8 mouse cellular contexts compared by ENCODE assay signal in genomic region chr9:44732921-44733530, GRCm38 (mm10). TPM values are rescaled to one million over a fixed set of nuclear protein-coding genes. Genes with fewer than 3 reads are reported as not detected.
DNase-seq lines count a peak whose midpoint lies in the region; ATAC-seq and TF ChIP-seq lines count a peak whose summit lies in the region.

No protein-coding gene starts in this region.

- H3K36me3 ChIP-seq in kidney, adult 2 months (ENCODE audit: control insufficient read depth, insufficient read depth, low read length), result no peaks in the 10 kb centered on the region
- H3K36me3 ChIP-seq in forebrain, embryonic 14.5 days (ENCODE audit: control insufficient read depth, insufficient read depth, low read length), result no peaks in the 10 kb centered on the region
- H3K36me3 ChIP-seq in intestine, embryonic 16.5 days (ENCODE audit: control insufficient read depth, insufficient read depth, low read length), result no peaks in the 10 kb centered on the region
- no peaks in the 10 kb centered on the region for H3K36me3 ChIP-seq in midbrain, embryonic 10.5 days

- H3K4me1 ChIP-seq in kidney, adult 2 months (ENCODE audit: control insufficient read depth, insufficient read depth, low read length), result peaks cover 19% of the 10 kb centered on the region
- peaks cover 15% of the 10 kb centered on the region for H3K4me1 ChIP-seq in forebrain, embryonic 14.5 days (ENCODE audit: control insufficient read depth, insufficient read depth, low read length)
- H3K4me1 ChIP-seq in intestine, embryonic 16.5 days (ENCODE audit: control insufficient read depth, insufficient read depth, low read length), result peaks cover 22% of the 10 kb centered on the region
- peaks cover 42% of the 10 kb centered on the region for H3K4me1 ChIP-seq in midbrain, embryonic 10.5 days

- DNase-seq in kidney, adult 2 months, result peak; percentile 62
- DNase-seq in kidney, adult 9 months, result no peak
- no peak for DNase-seq in forebrain, embryonic 14.5 days (ENCODE audit: low spot score)
- DNase-seq in midbrain, embryonic 10.5 days (ENCODE audit: low spot score), result no peak
- no peak for DNase-seq in right cerebral cortex, postnatal 10 days (ENCODE audit: low spot score in 2 of 2)
- no peak for DNase-seq in layer of hippocampus, postnatal 25 days (ENCODE audit: extremely low spot score in 1 of 2, low spot score in 1 of 2)
- no peak for DNase-seq in right cerebral cortex, adult 2 months (ENCODE audit: low spot score in 2 of 2)

- no peak for TF ChIP-seq CTCF in kidney, adult 2 months (conservative IDR thresholded peaks at IDR 0.05; ENCODE audit: insufficient read depth, insufficient read length, low read depth, low read length)

- WGBS in kidney, adult 2 months, result 69% methylated on average over 12 of the region's 12 CpGs
- WGBS in forebrain, embryonic 14.5 days, result 56% methylated on average over 12 of the region's 12 CpGs
- 70% methylated on average over 12 of the region's 12 CpGs for WGBS in intestine, embryonic 16.5 days
- WGBS in midbrain, embryonic 10.5 days, result 54% methylated on average over 12 of the region's 12 CpGs

- peak overlapping the region; percentile 29 for H3K27ac ChIP-seq in kidney, adult 2 months (ENCODE audit: insufficient read depth, low read depth, low read length)
- H3K27ac ChIP-seq in forebrain, embryonic 14.5 days (ENCODE audit: low read depth, low read length), result 0 out of 2 replicates have a peak overlapping the region, but pooled peaks have one; percentile 7
- H3K27ac ChIP-seq in intestine, embryonic 16.5 days (ENCODE audit: low read length), result peak overlapping the region; percentile 59
- H3K27ac ChIP-seq in midbrain, embryonic 10.5 days (replicated peaks), result peak overlapping the region; percentile 84

- H3K9ac ChIP-seq in forebrain, embryonic 14.5 days (ENCODE audit: low read length), result peak overlapping the region; percentile 71
- H3K9ac ChIP-seq in intestine, embryonic 16.5 days (ENCODE audit: low read depth, low read length), result peak overlapping the region; percentile 73

- ATAC-seq in forebrain, embryonic 14.5 days, result no peak
- ATAC-seq in intestine, embryonic 16.5 days, result no peak

- peak overlapping the region; percentile 76; the same call in 1 of the 2 replicates for H3K4me3 ChIP-seq in kidney, adult 2 months (ENCODE audit: insufficient read depth, low read depth, low read length)
- H3K4me3 ChIP-seq in forebrain, embryonic 14.5 days (ENCODE audit: low read depth, low read length), result 0 out of 2 replicates have a peak overlapping the region, but pooled peaks have one; percentile 55
- peak overlapping the region; percentile 64 for H3K4me3 ChIP-seq in intestine, embryonic 16.5 days (ENCODE audit: low read length)
- peak overlapping the region; percentile 82 for H3K4me3 ChIP-seq in midbrain, embryonic 10.5 days

- no peak for TF ChIP-seq POLR2A in kidney, adult 2 months (IDR thresholded peaks at IDR 0.05; ENCODE audit: low read depth, low read length)

- H3K4me2 ChIP-seq in forebrain, embryonic 14.5 days (ENCODE audit: low read length), result peak overlapping the region; percentile 99
- peak overlapping the region; percentile 95 for H3K4me2 ChIP-seq in intestine, embryonic 16.5 days (ENCODE audit: low read depth, low read length)

- no peaks in the 10 kb centered on the region for H3K9me3 ChIP-seq in forebrain, embryonic 14.5 days (replicated peaks; ENCODE audit: control insufficient read depth, low read length)
- 0 out of 2 replicates have a peak, but pooled peaks cover 3% of the 10 kb centered on the region for H3K9me3 ChIP-seq in intestine, embryonic 16.5 days (ENCODE audit: control insufficient read depth, low read length)
- H3K9me3 ChIP-seq in midbrain, embryonic 10.5 days (replicated peaks), result no peaks in the 10 kb centered on the region

- H3K27me3 ChIP-seq in kidney, adult 2 months (replicated peaks; ENCODE audit: control insufficient read depth, insufficient read depth, low read length), result no peaks in the 10 kb centered on the region
- H3K27me3 ChIP-seq in forebrain, embryonic 14.5 days (replicated peaks; ENCODE audit: control insufficient read depth, insufficient read depth, low read length), result no peaks in the 10 kb centered on the region; the same call in 1 of the 2 replicates
- H3K27me3 ChIP-seq in intestine, embryonic 16.5 days (replicated peaks; ENCODE audit: control insufficient read depth, insufficient read depth, low read length), result peaks cover 10% of the 10 kb centered on the region; the same call in 1 of the 2 replicates
- peaks cover 40% of the 10 kb centered on the region for H3K27me3 ChIP-seq in midbrain, embryonic 10.5 days (ENCODE audit: low read depth, poor library complexity, severe bottlenecking)

RNA-seq across cellular contexts. Expression of gene Phldb1, which starts 2.0 kb away (rescaled TPM):
- polyA plus RNA-seq in kidney, adult 2 months (2012; rRNA removed), result 37.6 and 46.4 TPM in 2 replicates
- polyA plus RNA-seq in forebrain, embryonic 14.5 days (2014; fragmentation: Nextera tagmentation; extraction: Ambion mirVana), result 29.5 and 42.9 TPM in 2 replicates
- polyA plus RNA-seq in intestine, embryonic 16.5 days (2015; fragmentation: Nextera tagmentation; extraction: Ambion mirVana), result 12.9 and 14.4 TPM in 2 replicates
- 40.8 and 49.1 TPM in 2 replicates for polyA plus RNA-seq in midbrain, embryonic 10.5 days (2016; fragmentation: Nextera tagmentation; extraction: Ambion mirVana)
- 100 to 1,000 TPM in 1 of 2 experiments, 10 to 100 TPM in 1; 88.6 to 106 TPM for total RNA-seq in layer of hippocampus, postnatal 25 days (2021)

RNA-seq across cellular contexts. Expression of gene Arcn1, which starts 34.6 kb away (rescaled TPM):
- polyA plus RNA-seq in kidney, adult 2 months (2012; rRNA removed), result 42.3 and 50.9 TPM in 2 replicates
- polyA plus RNA-seq in forebrain, embryonic 14.5 days (2014; fragmentation: Nextera tagmentation; extraction: Ambion mirVana), result 138 and 152 TPM in 2 replicates
- polyA plus RNA-seq in intestine, embryonic 16.5 days (2015; fragmentation: Nextera tagmentation; extraction: Ambion mirVana), result 187 and 196 TPM in 2 replicates
- polyA plus RNA-seq in midbrain, embryonic 10.5 days (2016; fragmentation: Nextera tagmentation; extraction: Ambion mirVana), result 165 and 172 TPM in 2 replicates
- 100 to 1,000 TPM in 1 of 2 experiments, 10 to 100 TPM in 1; 97.3 to 102 TPM for total RNA-seq in layer of hippocampus, postnatal 25 days (2021)

RNA-seq across cellular contexts. Expression of gene Ift46, which starts 34.7 kb away (rescaled TPM):
- polyA plus RNA-seq in kidney, adult 2 months (2012; rRNA removed), result 51.0 and 58.8 TPM in 2 replicates
- 178 and 206 TPM in 2 replicates for polyA plus RNA-seq in forebrain, embryonic 14.5 days (2014; fragmentation: Nextera tagmentation; extraction: Ambion mirVana)
- polyA plus RNA-seq in intestine, embryonic 16.5 days (2015; fragmentation: Nextera tagmentation; extraction: Ambion mirVana), result 68.1 and 71.4 TPM in 2 replicates
- 130 and 144 TPM in 2 replicates for polyA plus RNA-seq in midbrain, embryonic 10.5 days (2016; fragmentation: Nextera tagmentation; extraction: Ambion mirVana)
- total RNA-seq in layer of hippocampus, postnatal 25 days (2021), result 10 to 100 TPM; 75.1 to 75.8 TPM

RNA-seq across cellular contexts. Expression of gene Treh, which starts 60.0 kb away (rescaled TPM):
- 32.2 and 34.4 TPM in 2 replicates for polyA plus RNA-seq in kidney, adult 2 months (2012; rRNA removed)
- not detected in 2 replicates for polyA plus RNA-seq in forebrain, embryonic 14.5 days (2014; fragmentation: Nextera tagmentation; extraction: Ambion mirVana)
- 0.09 and 0.16 TPM in 2 replicates for polyA plus RNA-seq in intestine, embryonic 16.5 days (2015; fragmentation: Nextera tagmentation; extraction: Ambion mirVana)
- polyA plus RNA-seq in midbrain, embryonic 10.5 days (2016; fragmentation: Nextera tagmentation; extraction: Ambion mirVana), result not detected in 2 replicates
- total RNA-seq in layer of hippocampus, postnatal 25 days (2021), result not detected

Comparison
In these comparisons a context has a peak if more than half of its experiments do, and no peak if none do; other contexts are left out.
1. H3K27ac ChIP-seq: peak in every context shown above with its lines; median percentile 84 in midbrain, embryonic 10.5 days; 59 in intestine, embryonic 16.5 days; 29 in kidney, adult 2 months; 7 in forebrain, embryonic 14.5 days.